Mouse (Mus musculus): Measurements from ENCODE around the gene Sumo3. TPM values are rescaled to one million over a fixed set of nuclear protein-coding genes. Genes with fewer than 3 reads are reported as not detected.

Gene Sumo3
- total RNA-seq, 1 experiment from 2014 or later = 150 TPM

- ATAC-seq (replicated peaks in 1 of 2; ENCODE audit: insufficient read depth in 1 of 2, low FRiP score in 2 of 2, low TSS enrichment in 1 of 2, low read depth in 1 of 2, poor library complexity in 2 of 2, severe bottlenecking in 2 of 2) = no peak
These were observed 9.8 kb downstream of the Sumo3 start for GRCm38 (mm10) chr10:77615647-77616046.

GRCm38 (mm10) chr10:77616166-77616565 is 10.3 kb downstream of the Sumo3 start:
- 0 out of 4 replicates have a peak, but pooled peaks of 1 of the 2 experiments have one; percentile 22 for ATAC-seq (replicated peaks in 1 of 2; ENCODE audit: insufficient read depth in 1 of 2, low FRiP score in 2 of 2, low TSS enrichment in 1 of 2, low read depth in 1 of 2, poor library complexity in 2 of 2, severe bottlenecking in 2 of 2)

- ATAC-seq (replicated peaks in 1 of 2; ENCODE audit: insufficient read depth in 1 of 2, low FRiP score in 2 of 2, low TSS enrichment in 1 of 2, low read depth in 1 of 2, poor library complexity in 2 of 2, severe bottlenecking in 2 of 2) = no peak
These were observed 11.0 kb downstream of the Sumo3 start for GRCm38 (mm10) chr10:77616926-77617325.

GRCm38 (mm10) chr10:77621546-77621945 is 15.6 kb downstream of the Sumo3 start:
- ATAC-seq (replicated peaks in 1 of 2; ENCODE audit: insufficient read depth in 1 of 2, low FRiP score in 2 of 2, low TSS enrichment in 1 of 2, low read depth in 1 of 2, poor library complexity in 2 of 2, severe bottlenecking in 2 of 2) = no peak

GRCm38 (mm10) chr10:77622055-77622988 is 16.4 kb downstream of the Sumo3 start, which contains the start of gene Ube2g2:
Gene Ube2g2, plus strand, starts transcription at chr10:77622275.
- ATAC-seq (replicated peaks in 1 of 2; ENCODE audit: insufficient read depth in 1 of 2, low FRiP score in 2 of 2, low TSS enrichment in 1 of 2, low read depth in 1 of 2, poor library complexity in 2 of 2, severe bottlenecking in 2 of 2) = peak; percentile 82 to 86

- ATAC-seq (replicated peaks in 1 of 2; ENCODE audit: insufficient read depth in 1 of 2, low FRiP score in 2 of 2, low TSS enrichment in 1 of 2, low read depth in 1 of 2, poor library complexity in 2 of 2, severe bottlenecking in 2 of 2) = 0 out of 4 replicates have a peak, but pooled peaks of 1 of the 2 experiments have one; percentile 12
These were observed 17.2 kb downstream of the Sumo3 start for GRCm38 (mm10) chr10:77623069-77623492.

GRCm38 (mm10) chr10:77623639-77624400 is 17.9 kb downstream of the Sumo3 start:
- ATAC-seq (replicated peaks in 1 of 2; ENCODE audit: insufficient read depth in 1 of 2, low FRiP score in 2 of 2, low TSS enrichment in 1 of 2, low read depth in 1 of 2, poor library complexity in 2 of 2, severe bottlenecking in 2 of 2) = no peak

- ATAC-seq (replicated peaks in 1 of 2; ENCODE audit: insufficient read depth in 1 of 2, low FRiP score in 2 of 2, low TSS enrichment in 1 of 2, low read depth in 1 of 2, poor library complexity in 2 of 2, severe bottlenecking in 2 of 2) = no peak
These were observed 18.7 kb downstream of the Sumo3 start for GRCm38 (mm10) chr10:77624570-77624995.

GRCm38 (mm10) chr10:77626036-77626435 is 20.1 kb downstream of the Sumo3 start:
- no peak for ATAC-seq (replicated peaks in 1 of 2; ENCODE audit: insufficient read depth in 1 of 2, low FRiP score in 2 of 2, low TSS enrichment in 1 of 2, low read depth in 1 of 2, poor library complexity in 2 of 2, severe bottlenecking in 2 of 2)

GRCm38 (mm10) chr10:77626591-77626990 is 20.7 kb downstream of the Sumo3 start:
- no peak for ATAC-seq (replicated peaks in 1 of 2; ENCODE audit: insufficient read depth in 1 of 2, low FRiP score in 2 of 2, low TSS enrichment in 1 of 2, low read depth in 1 of 2, poor library complexity in 2 of 2, severe bottlenecking in 2 of 2)

- ATAC-seq (replicated peaks in 1 of 2; ENCODE audit: insufficient read depth in 1 of 2, low FRiP score in 2 of 2, low TSS enrichment in 1 of 2, low read depth in 1 of 2, poor library complexity in 2 of 2, severe bottlenecking in 2 of 2) = peak; percentile 82 to 87
These were observed 21.6 kb downstream of the Sumo3 start for GRCm38 (mm10) chr10:77627497-77627896.

- no peak for ATAC-seq (replicated peaks in 1 of 2; ENCODE audit: insufficient read depth in 1 of 2, low FRiP score in 2 of 2, low TSS enrichment in 1 of 2, low read depth in 1 of 2, poor library complexity in 2 of 2, severe bottlenecking in 2 of 2)
These were observed 23.3 kb downstream of the Sumo3 start for GRCm38 (mm10) chr10:77629163-77629562.

GRCm38 (mm10) chr10:77629970-77630369 is 24.1 kb downstream of the Sumo3 start:
- ATAC-seq (replicated peaks in 1 of 2; ENCODE audit: insufficient read depth in 1 of 2, low FRiP score in 2 of 2, low TSS enrichment in 1 of 2, low read depth in 1 of 2, poor library complexity in 2 of 2, severe bottlenecking in 2 of 2) = no peak

GRCm38 (mm10) chr10:77634016-77634415 is 28.1 kb downstream of the Sumo3 start:
- no peak for ATAC-seq (replicated peaks in 1 of 2; ENCODE audit: insufficient read depth in 1 of 2, low FRiP score in 2 of 2, low TSS enrichment in 1 of 2, low read depth in 1 of 2, poor library complexity in 2 of 2, severe bottlenecking in 2 of 2)

GRCm38 (mm10) chr10:77634452-77635231 is 28.7 kb downstream of the Sumo3 start:
- peak in 1 of 2 experiments; percentile 37; a peak in 1 of 4 replicates for ATAC-seq (replicated peaks in 1 of 2; ENCODE audit: insufficient read depth in 1 of 2, low FRiP score in 2 of 2, low TSS enrichment in 1 of 2, low read depth in 1 of 2, poor library complexity in 2 of 2, severe bottlenecking in 2 of 2)

- no peak for ATAC-seq (replicated peaks in 1 of 2; ENCODE audit: insufficient read depth in 1 of 2, low FRiP score in 2 of 2, low TSS enrichment in 1 of 2, low read depth in 1 of 2, poor library complexity in 2 of 2, severe bottlenecking in 2 of 2)
These were observed 30.5 kb downstream of the Sumo3 start for GRCm38 (mm10) chr10:77636234-77636922.

GRCm38 (mm10) chr10:77638956-77639355 is 33.1 kb downstream of the Sumo3 start:
- ATAC-seq (replicated peaks in 1 of 2; ENCODE audit: insufficient read depth in 1 of 2, low FRiP score in 2 of 2, low TSS enrichment in 1 of 2, low read depth in 1 of 2, poor library complexity in 2 of 2, severe bottlenecking in 2 of 2) = no peak

Measured in hematopoietic stem cell, adult 5-6 weeks (primary cell).